Mouse (Mus musculus) cortical plate, adult 2 months (tissue): Measurements from ENCODE around the gene Lpar5. TPM values are rescaled to one million over a fixed set of nuclear protein-coding genes. Genes with fewer than 3 reads are reported as not detected.
"Not testable (repeated sequence)": the region's sequence is repeated elsewhere in the genome, so short reads cannot be mapped to it uniquely, and the experiment has no call there.

Experiments used
- H3K27ac ChIP-seq: fragments of 200-500 bp; 2 replicates; pipeline ENCODE4 v1.5.1; 2012; ENCODE audit warnings: low read length, control low read depth, inconsistent platforms; ENCODE audit not compliant: insufficient read depth
- H3K4me1 ChIP-seq: fragments of 200-500 bp; 2 replicates; pipeline ENCODE4 v1.6.1; 2011; ENCODE audit warnings: low read length; ENCODE audit not compliant: control insufficient read depth, insufficient read depth
- H3K4me3 ChIP-seq: fragments of 200-500 bp; 2 replicates; pipeline ENCODE4 v1.5.1; 2011; ENCODE audit warnings: mild to moderate bottlenecking, low read length, control low read depth; ENCODE audit not compliant: insufficient read depth
- CTCF ChIP-seq: fragments of 200-500 bp; IDR thresholded peaks from 2 replicates; pipeline ENCODE4 v1.5.1; 2011; ENCODE audit warnings: mild to moderate bottlenecking, control low read depth, low read length; ENCODE audit not compliant: insufficient read depth; ENCODE audit errors: extremely low read depth
- POLR2A ChIP-seq: fragments of 200-500 bp; IDR thresholded peaks from 2 replicates; pipeline ENCODE4 v1.6.1; 2011; ENCODE audit warnings: mild to moderate bottlenecking, low read length, control low read depth; ENCODE audit not compliant: insufficient read depth; ENCODE audit errors: extremely low read depth
- polyA plus RNA-seq: library from polyadenylated mRNA; depleted of rRNA; stranded (reverse); fragments of >200 nt; gene quantifications from 2 replicates; pipeline ENCODE4 v1.2.3, GENCODE M21; 2012; rRNA removed

Lpar5 gene
- 1.0 and 1.3 TPM in 2 replicates for polyA plus RNA-seq

DNA sequence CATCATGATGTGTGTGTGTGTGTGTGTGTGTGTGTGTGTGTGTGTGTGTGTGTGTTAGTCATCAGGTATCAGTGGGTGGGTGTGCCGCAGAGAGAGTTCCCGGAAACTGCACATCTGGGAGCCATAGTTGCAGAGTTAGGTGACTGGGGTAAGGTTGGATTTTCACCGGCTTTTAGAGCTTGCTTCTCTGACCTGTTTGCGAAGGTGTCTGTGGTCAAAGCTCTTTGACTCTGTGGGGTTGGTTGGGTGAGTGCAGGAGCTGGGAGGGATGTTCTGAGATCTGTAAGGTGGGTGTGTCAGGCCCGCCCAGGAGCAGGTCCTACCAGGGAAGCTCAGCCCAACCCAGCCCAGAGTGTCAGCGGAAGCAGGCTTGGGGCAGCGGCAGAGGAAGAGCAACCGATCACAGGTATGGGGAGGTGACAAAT, at the start of gene Lpar5:
Gene Lpar5, plus strand, starts transcription at position 350 of the 425 bp plus-strand sequence.
- Histone ChIP-seq H3K27ac (no peak within 1 kb of the TSS), H3K4me3 (no peak within 1 kb of the TSS)
- no peak for TF ChIP-seq POLR2A
- TF ChIP-seq CTCF: no peak

DNA sequence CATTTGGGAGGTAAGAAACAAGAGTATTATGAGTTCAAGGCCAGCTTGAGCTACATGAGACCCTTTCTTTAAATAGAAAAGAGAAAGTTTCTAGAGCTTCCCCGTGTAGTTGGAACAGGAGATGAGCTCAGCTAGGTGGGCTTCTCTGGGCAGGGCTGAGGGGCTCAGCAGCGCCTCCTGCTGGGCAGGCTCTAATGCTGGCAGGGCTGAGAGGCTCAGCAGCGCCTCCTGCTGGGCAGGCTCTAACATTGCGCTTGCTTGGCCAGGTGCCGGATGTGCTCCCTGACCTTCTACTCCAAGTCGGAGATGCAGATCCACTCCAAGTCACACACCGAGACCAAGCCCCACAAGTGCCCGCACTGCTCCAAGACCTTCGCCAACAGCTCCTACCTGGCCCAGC, 37.2 kb upstream of the Lpar5 start:
- H3K4me1 ChIP-seq, H3K4me3 ChIP-seq, H3K27ac ChIP-seq: not testable (repeated sequence)
- peak; percentile 65 for TF ChIP-seq CTCF

More for the DNA sequence above, at the start of gene Lpar5:
- H3K4me1 ChIP-seq: no peaks in the 10 kb centered on the region

DNA sequence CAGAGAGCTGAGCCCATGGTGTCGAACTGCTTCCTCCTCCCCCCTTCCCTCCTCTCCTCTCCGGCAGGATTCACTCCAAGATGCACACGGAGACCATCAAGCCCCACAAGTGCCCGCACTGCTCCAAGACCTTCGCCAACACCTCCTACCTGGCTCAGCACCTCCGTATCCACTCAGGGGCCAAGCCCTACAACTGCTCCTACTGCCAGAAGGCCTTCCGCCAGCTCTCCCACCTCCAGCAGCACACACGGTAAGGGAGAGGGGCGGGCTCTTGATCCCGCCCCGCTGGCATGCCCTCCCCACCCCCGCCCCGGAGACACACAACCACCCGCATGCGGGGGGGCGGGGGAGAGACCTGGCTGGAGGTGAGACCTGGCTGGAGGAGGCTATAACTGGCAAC, 36.1 kb upstream of the Lpar5 start:
- no peak overlapping the region for H3K27ac ChIP-seq
- no peak overlapping the region for H3K4me3 ChIP-seq
- H3K4me1 ChIP-seq: no peaks in the 10 kb centered on the region; the same call in 1 of the 2 replicates
- TF ChIP-seq CTCF (no peak), POLR2A (no peak)

DNA sequence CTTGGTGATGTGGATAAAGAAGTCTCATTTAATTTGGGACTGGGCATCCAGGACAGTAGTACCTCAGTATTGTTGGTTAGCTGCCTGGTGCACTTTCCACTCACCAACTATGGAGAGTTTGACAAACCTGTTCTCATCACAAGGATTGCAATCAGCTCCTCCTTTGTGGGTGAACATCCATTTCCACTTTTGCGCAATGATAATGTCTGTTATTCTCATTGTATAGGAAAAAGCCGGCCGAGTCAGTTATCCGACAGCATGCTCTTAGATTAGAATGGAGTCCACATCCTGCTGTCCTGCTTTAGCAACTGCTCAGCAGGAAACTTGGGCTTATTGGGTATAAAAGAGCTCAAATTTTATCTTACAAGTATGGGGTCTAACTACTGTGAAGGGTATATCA, 29.1 kb upstream of the Lpar5 start:
- no peak overlapping the region for H3K27ac ChIP-seq
- TF ChIP-seq CTCF (no peak), POLR2A (no peak)
- H3K4me3 ChIP-seq: 0 out of 2 replicates have a peak overlapping the region, but pooled peaks have one; percentile 11
- no peaks in the 10 kb centered on the region; the same call in 1 of the 2 replicates for H3K4me1 ChIP-seq

DNA sequence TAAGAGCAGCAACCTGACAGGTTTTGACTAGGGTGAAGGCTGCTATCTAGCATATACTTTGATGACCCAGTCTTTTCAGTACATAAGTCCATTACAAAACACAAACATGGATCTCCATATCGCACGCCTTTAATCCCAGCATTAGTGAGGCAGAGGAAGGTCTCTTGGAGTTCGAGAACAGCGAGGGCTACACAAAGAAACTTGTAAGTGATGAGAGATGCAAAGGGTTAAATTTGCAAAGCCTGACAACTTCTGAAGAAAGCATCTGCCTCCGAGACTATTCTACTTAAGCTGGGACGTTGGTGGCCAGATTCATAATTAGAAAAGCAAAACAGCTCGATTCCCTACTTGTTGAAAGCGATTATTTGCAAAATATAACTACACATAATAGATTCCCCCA, 28.6 kb upstream of the Lpar5 start:
- no peak overlapping the region for H3K27ac ChIP-seq
- TF ChIP-seq POLR2A (no peak), CTCF (no peak)

DNA sequence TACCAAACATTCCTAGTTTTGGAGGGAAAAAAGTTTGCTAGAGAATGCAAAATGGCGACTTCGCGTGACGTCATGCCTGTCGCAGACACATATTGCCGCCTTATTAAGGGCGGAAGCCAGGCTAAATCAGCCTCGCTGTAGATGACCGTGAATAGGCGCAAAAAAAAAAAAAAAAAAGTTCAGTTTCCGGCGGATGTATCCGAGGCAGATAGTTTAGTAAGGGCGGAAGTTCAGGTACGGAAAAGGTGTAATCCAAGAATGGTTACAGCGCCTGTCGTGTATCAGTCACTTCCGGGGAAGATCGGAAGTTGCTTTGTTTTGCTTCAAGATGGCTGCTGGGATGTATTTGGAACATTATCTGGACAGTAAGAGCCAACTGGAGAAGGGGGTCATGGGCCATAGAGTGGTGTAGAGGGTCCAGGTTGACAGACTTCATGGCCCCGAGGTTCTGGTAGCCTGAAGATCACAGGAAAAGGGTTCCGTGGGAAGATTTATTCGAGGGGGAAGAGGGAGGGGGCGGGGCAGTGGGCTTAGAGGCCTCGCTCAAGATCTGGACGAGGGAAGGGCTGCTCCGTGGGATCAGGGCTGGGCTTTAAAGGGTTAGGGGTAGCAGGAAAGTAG, 28.1 kb upstream of the Lpar5 start, which contains the start of gene Ing4:
Gene Ing4, plus strand, starts transcription at position 228 of the 621 bp plus-strand sequence.
- Histone ChIP-seq H3K4me1 (no peaks in the 10 kb centered on the region; the same call in 1 of the 2 replicates), H3K4me3 (peak within 1 kb of the TSS; percentile 82), H3K27ac (no peak within 1 kb of the TSS)
- peak; percentile 49; the same call in 1 of the 2 replicates for TF ChIP-seq POLR2A
- TF ChIP-seq CTCF: no peak

More for the DNA sequence above, 28.6 kb upstream of the Lpar5 start:
- peak overlapping the region; percentile 11; the same call in 1 of the 2 replicates for H3K4me3 ChIP-seq
- no peaks in the 10 kb centered on the region; the same call in 1 of the 2 replicates for H3K4me1 ChIP-seq

DNA sequence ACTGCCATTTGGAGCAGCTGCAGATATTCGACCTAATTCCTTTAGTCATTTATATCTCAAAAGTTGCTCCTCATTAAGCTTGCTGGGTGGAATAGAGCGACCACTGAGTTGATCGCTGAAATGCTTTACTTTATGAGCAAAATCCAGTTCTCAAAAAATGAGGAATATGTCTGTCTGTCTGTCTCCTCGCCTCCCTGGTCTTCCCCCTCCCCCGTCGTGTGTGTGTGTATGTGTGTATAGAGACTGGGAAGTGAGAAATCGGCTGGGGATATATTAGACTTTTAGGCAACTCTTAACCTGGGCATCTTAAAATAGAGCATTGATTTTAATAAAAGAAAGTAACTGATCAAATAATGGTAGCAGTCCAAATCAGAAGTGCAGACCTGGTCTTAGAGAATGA, 27.5 kb upstream of the Lpar5 start:
- no peaks in the 10 kb centered on the region; the same call in 1 of the 2 replicates for H3K4me1 ChIP-seq
- H3K27ac ChIP-seq: no peak overlapping the region
- H3K4me3 ChIP-seq: peak overlapping the region; percentile 82
- TF ChIP-seq CTCF: no peak
- TF ChIP-seq POLR2A: no peak

DNA sequence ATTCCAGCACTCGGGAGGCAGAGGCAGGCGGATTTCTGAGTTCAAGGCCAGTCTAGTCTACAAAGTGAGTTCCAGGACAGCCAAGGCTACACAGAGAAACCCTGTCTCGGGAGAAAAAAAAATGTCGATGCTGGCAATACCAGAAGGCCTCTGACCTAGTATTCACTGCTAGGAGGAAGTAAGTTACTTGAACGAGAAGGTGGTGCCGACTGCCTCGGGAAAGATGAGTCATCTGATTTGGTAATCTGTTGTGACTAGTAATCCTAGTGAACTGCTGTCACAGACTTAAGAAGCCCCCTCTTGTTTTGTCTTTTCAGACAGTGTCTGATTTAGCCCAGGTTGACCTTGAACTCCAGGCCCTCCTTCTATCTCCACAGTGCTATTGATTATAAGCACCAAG, 26.7 kb upstream of the Lpar5 start:
- TF ChIP-seq POLR2A (no peak), CTCF (no peak)
- Histone ChIP-seq H3K4me1 (no peaks in the 10 kb centered on the region; the same call in 1 of the 2 replicates), H3K27ac (no peak overlapping the region), H3K4me3 (no peak overlapping the region; the same call in 1 of the 2 replicates)

DNA sequence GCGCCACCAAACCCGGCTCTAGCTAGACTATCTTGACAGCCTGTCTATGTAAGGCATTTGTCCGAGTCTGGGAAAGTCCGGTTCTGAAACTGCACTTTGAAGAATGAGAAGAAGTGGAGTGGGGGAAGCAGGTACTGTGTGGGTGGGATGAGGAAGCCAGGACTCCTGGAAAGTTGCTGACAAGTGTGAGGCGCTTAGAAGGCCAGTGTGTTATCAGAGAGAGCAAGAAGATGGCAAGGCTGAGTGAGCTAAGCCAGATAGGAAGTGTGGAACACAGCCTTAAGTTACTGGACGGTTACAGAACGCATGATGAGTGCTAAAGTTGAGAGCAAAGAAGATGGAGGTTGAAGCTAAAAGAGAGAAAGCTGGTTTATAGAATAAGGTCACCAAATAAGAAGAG, 25.6 kb upstream of the Lpar5 start:
- Histone ChIP-seq H3K27ac (no peak overlapping the region), H3K4me1 (no peaks in the 10 kb centered on the region; the same call in 1 of the 2 replicates), H3K4me3 (no peak overlapping the region)
- no peak for TF ChIP-seq CTCF
- TF ChIP-seq POLR2A: no peak

DNA sequence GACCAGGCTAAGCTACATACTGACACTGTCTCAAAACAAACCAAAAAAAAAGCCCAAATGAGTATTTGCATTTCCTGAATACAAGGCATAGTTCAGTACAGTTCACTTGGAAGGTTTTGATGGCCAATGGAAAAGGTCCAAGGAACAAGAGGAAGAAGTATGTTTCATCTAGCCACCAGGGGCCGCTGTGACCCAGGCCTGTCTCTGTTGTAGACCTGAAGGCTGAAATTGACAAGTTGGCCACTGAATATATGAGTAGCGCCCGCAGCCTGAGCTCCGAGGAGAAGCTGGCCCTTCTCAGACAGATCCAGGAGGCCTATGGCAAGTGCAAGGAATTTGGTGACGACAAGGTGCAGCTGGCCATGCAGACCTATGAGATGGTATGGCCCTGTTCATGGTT, 21.0 kb upstream of the Lpar5 start:
- no peaks in the 10 kb centered on the region for H3K4me1 ChIP-seq
- TF ChIP-seq CTCF: peak; percentile 91
- TF ChIP-seq POLR2A: no peak
- no peak overlapping the region for H3K27ac ChIP-seq
- H3K4me3 ChIP-seq: no peak overlapping the region
